Mouse (Mus musculus) midbrain, embryonic 11.5 days (tissue): ENCODE data around the gene Sult1e1. TPM values are rescaled to one million over a fixed set of nuclear protein-coding genes. Genes with fewer than 3 reads are reported as not detected.

Experiments used
- ATAC-seq: fragments of 200-750 bp; cut with Nextera tagmentation; 2 replicates; pipeline ENCODE4 v1.8.0; 2017; ENCODE audit warnings: moderate TSS enrichment, moderate library complexity; ENCODE audit not compliant: low FRiP score
- DNase-seq: peaks from one replicate; pipeline ENCODE4 v3.0.0; 2015; ENCODE audit warnings: low spot score; ENCODE audit errors: missing footprints
- H3K27ac ChIP-seq: fragments of 300-500 bp; sonication (generic); 2 replicates; pipeline ENCODE4 v1.5.1; 2014; ENCODE audit warnings: low read depth, low read length
- H3K27me3 ChIP-seq: fragments of 300-500 bp; sonication (generic); 2 replicates; pipeline ENCODE4 v1.6.1; 2014; ENCODE audit warnings: mild to moderate bottlenecking, low read length, moderate library complexity, mixed read lengths; ENCODE audit not compliant: control insufficient read depth, insufficient read depth
- H3K36me3 ChIP-seq: fragments of 300-500 bp; sonication (generic); 2 replicates; pipeline ENCODE4 v1.6.1; 2014; ENCODE audit warnings: mild to moderate bottlenecking, low read length, moderate library complexity, mixed read lengths; ENCODE audit not compliant: control insufficient read depth, insufficient read depth
- H3K4me1 ChIP-seq: fragments of 300-500 bp; sonication (generic); 2 replicates; pipeline ENCODE4 v1.6.1; 2014; ENCODE audit warnings: low read length; ENCODE audit not compliant: control insufficient read depth, insufficient read depth
- H3K4me2 ChIP-seq: fragments of 300-500 bp; sonication (generic); 2 replicates; pipeline ENCODE4 v1.6.1; 2014; ENCODE audit warnings: mild to moderate bottlenecking, moderate library complexity
- H3K4me3 ChIP-seq: fragments of 300-500 bp; sonication (generic); 2 replicates; pipeline ENCODE4 v1.5.1; 2014; ENCODE audit warnings: low read depth, low read length
- H3K9ac ChIP-seq: fragments of 300-500 bp; sonication (generic); 2 replicates; pipeline ENCODE4 v1.6.1; 2014; ENCODE audit warnings: low read length
- H3K9me3 ChIP-seq: fragments of 300-500 bp; sonication (generic); 2 replicates; pipeline ENCODE4 v1.6.1; 2016; ENCODE audit warnings: low read length; ENCODE audit not compliant: control insufficient read depth
- WGBS: fragments of 180-500 bp; shearing (Covaris S2); extraction: QIAGEN DNeasy Blood & Tissue Kit; methylation state at CpG from one replicate; pipeline ENCODE4 v1.1.7; 2014; 5-methylcytosine and 5-hydroxymethylcytosine counted together
- polyA plus RNA-seq: library from polyadenylated mRNA; unstranded; fragments of >200 nt; fragmentation: Nextera tagmentation; extraction: Ambion mirVana; gene quantifications from 2 replicates; pipeline ENCODE4 v1.2.1, GENCODE M21; 2014

Gene Sult1e1
- polyA plus RNA-seq, 1 experiment from 2014 or later: not detected

DNA sequence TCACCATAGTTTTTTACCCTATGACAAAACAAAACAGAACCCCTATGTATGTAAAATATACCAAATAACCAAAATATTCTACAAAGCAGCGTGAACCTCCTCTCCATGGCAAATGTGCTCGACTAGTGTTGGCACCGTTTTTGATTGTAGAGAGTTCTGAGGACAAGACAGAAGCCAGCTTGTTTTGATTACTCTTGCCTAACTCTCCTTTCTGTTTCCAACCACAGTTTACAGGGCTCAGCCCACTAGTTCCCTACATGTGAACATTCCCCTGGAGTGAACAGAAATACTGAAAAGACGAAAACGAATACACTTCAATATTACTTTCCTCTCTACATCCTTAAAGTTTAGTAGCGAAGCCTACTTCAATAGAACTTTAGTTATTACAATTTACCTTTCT is 18.6 kb downstream of the Sult1e1 start:
- Histone ChIP-seq H3K4me3 (no peak overlapping the region), H3K27me3 (no peaks in the 10 kb centered on the region), H3K4me1 (no peaks in the 10 kb centered on the region), H3K36me3 (no peaks in the 10 kb centered on the region), H3K9me3 (no peaks in the 10 kb centered on the region), H3K4me2 (no peak overlapping the region), H3K9ac (no peak overlapping the region), H3K27ac (no peak overlapping the region)
- 86% methylated on average over 6 of the region's 6 CpGs for WGBS
- no peak for ATAC-seq
- DNase-seq: no peak

DNA sequence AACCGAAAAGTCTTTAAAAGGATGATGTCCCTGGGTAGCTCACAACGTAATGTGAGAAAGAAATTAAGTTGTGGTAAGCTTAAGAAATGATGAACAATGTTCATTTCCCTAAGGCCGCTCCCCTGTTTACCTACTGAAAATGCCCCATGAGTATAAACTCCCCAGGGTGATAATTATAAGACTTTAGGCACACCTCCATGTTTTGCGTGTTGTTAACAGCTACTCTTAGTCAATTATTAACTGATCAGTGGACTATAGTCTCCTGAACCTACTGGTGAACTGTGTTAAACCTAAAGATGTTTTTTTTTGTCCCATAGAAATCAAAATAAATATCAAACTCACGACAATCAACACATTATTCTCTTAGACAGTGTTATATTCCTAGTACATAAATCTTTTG is 22.5 kb downstream of the Sult1e1 start, which contains the start of gene Sult1d1:
TSS of gene Sult1d1 (minus strand) at position 183 of the 400 bp plus-strand sequence.
- Histone ChIP-seq H3K4me2 (no peak within 1 kb of the TSS), H3K4me1 (no peaks in the 10 kb centered on the region), H3K27me3 (no peaks in the 10 kb centered on the region), H3K9ac (no peak within 1 kb of the TSS), H3K4me3 (no peak within 1 kb of the TSS), H3K36me3 (no peaks in the 10 kb centered on the region), H3K9me3 (no peaks in the 10 kb centered on the region), H3K27ac (no peak within 1 kb of the TSS)
- WGBS: 85% methylated on average over 5 of the region's 5 CpGs
- DNase-seq (no peak), ATAC-seq (no peak)

DNA sequence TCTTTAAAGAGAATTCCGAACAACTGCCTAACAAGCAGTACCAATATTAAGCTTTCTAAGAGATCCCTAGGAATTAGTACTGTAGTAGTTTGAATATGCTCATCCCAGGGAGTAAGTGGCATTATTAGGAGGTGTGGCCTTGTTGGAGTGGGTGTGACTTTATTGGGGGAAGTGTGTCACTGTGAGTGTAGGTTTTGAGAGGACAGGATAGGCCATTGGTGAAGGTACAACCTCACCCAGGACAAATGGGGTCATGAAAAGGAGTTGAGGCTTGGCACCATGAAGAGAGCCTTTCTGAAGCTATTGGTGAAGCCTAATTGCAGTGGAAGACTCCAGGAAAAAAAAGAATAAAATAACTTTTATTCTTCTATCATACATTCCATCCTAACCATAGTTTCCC is 24.1 kb downstream of the Sult1e1 start:
- Histone ChIP-seq H3K27ac (no peak overlapping the region), H3K4me1 (no peaks in the 10 kb centered on the region), H3K36me3 (no peaks in the 10 kb centered on the region), H3K9me3 (no peaks in the 10 kb centered on the region), H3K4me3 (no peak overlapping the region), H3K27me3 (no peaks in the 10 kb centered on the region), H3K9ac (no peak overlapping the region), H3K4me2 (no peak overlapping the region)
- DNase-seq: no peak
- no peak for ATAC-seq
- 87% methylated on average over 1 of the region's 1 CpGs for WGBS

DNA sequence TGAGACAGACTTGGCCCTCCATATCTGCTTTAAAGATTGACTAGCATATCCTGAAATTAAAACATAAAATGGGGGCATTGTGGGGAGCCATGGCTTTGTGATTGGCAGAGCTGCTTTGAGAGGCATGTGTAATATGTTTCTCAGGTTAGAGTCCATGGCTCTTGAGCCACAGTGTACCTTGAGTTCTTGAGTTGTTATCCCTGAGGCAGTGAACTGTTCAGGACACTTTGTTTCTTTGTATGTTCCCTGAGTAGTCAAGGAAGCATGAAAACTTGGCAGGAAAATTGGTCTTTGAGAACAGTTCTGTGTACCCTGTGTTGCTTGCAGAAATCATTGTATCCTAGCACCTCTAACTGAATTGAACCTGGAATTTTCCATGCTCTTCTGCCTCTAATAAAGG is 28.4 kb downstream of the Sult1e1 start:
- H3K4me2 ChIP-seq: no peak overlapping the region
- H3K27me3 ChIP-seq: no peaks in the 10 kb centered on the region
- H3K9ac ChIP-seq: no peak overlapping the region
- no peaks in the 10 kb centered on the region for H3K9me3 ChIP-seq
- DNase-seq (no peak), ATAC-seq (no peak)
- H3K27ac ChIP-seq: no peak overlapping the region
- no peak overlapping the region for H3K4me3 ChIP-seq
- no peaks in the 10 kb centered on the region for H3K4me1 ChIP-seq
- H3K36me3 ChIP-seq: no peaks in the 10 kb centered on the region

DNA sequence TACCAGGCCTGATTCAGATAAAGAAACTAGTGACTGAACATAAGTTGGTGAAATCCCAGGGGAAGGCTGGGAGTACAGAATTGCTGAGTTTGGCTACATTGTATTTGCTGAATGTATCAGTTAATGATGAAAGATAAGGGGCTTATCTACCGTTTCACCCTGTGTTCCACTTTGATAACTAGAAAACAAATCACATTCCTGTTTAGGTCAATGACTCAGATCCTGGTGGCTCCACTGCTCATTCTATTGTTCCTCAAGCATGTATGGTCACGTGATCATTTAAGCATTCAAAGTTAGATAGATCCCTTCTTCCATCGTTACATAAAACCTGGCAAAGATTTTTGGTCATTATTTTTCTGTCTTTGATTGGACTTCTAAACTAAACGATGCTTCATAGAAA is 28.9 kb downstream of the Sult1e1 start:
- ATAC-seq (no peak), DNase-seq (no peak)
- Histone ChIP-seq H3K27ac (no peak overlapping the region), H3K9ac (no peak overlapping the region), H3K36me3 (no peaks in the 10 kb centered on the region), H3K4me1 (no peaks in the 10 kb centered on the region), H3K4me2 (no peak overlapping the region), H3K27me3 (no peaks in the 10 kb centered on the region), H3K9me3 (no peaks in the 10 kb centered on the region), H3K4me3 (no peak overlapping the region)
- 82% methylated on average over 4 of the region's 4 CpGs for WGBS

DNA sequence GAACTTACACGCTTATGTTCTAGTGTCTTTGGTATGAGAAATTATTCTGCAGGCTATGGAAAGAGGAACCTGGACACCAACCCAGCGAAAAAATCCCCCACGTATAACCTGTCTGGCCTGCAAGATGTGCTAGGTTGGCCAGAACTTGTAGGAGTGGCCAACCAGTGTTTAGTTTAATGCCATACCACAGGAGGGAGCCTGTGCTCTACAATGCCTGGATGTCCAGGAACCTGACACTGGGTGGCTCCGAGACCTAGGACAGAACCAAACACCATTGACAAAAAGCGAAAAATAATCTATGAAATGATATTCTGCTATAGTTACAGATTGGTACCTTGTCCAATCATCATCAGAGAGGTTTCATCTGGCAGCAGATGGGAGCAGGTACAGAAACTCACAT is 31.2 kb downstream of the Sult1e1 start:
- no peak overlapping the region for H3K9ac ChIP-seq
- ATAC-seq: no peak
- H3K4me2 ChIP-seq: no peak overlapping the region
- DNase-seq: no peak
- H3K27me3 ChIP-seq: no peaks in the 10 kb centered on the region
- no peaks in the 10 kb centered on the region for H3K9me3 ChIP-seq
- no peaks in the 10 kb centered on the region for H3K36me3 ChIP-seq
- H3K4me3 ChIP-seq: no peak overlapping the region
- WGBS: 71% methylated on average over 5 of the region's 5 CpGs
- no peaks in the 10 kb centered on the region for H3K4me1 ChIP-seq
- H3K27ac ChIP-seq: no peak overlapping the region

DNA sequence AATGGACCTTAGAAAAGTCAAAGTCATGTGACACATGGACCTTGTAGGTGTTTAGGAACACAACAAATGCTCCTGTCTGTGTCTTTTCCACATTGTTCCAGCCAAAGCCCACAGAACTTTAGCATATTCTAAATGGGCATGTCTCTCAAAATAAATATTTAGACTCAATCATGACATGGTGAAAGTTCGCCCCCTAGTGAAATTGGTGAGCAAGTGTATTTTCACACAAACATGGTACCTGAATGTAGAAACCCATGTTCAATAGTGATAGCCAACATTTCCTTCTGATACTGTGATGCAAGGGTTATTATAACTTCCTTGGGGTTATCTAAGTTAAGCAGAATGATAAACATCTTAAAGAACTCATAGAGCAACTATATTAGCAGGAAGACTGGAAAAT is 40.5 kb downstream of the Sult1e1 start:
- Histone ChIP-seq H3K27me3 (no peaks in the 10 kb centered on the region), H3K36me3 (no peaks in the 10 kb centered on the region), H3K4me3 (no peak overlapping the region), H3K9me3 (no peaks in the 10 kb centered on the region), H3K9ac (no peak overlapping the region), H3K4me1 (no peaks in the 10 kb centered on the region), H3K4me2 (no peak overlapping the region), H3K27ac (no peak overlapping the region)
- no peak for ATAC-seq
- DNase-seq: no peak
- 27% methylated on average over 1 of the region's 1 CpGs for WGBS

DNA sequence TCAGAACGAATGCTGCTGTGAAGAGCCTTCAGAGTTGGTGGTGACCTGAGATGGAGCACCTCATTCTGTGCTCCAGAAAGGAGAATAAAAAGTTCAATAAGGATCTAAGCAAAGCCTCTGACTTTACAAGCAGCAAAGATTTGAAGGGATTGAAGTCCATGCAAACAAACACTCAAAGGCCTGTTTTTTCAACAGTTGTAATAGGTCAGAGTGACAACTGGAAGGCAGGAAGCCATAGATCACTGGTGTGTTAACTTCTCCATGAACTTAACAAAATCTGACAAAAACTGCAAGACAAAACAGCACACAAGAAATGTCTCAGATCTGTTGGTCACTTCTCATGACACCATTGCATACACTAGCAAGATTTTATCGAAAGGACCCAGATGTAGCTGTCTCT is 53.3 kb downstream of the Sult1e1 start, which contains the start of gene Sult1b1:
TSS of gene Sult1b1 (minus strand) at position 85 of the 400 bp plus-strand sequence.
- no peak within 1 kb of the TSS for H3K27ac ChIP-seq
- no peaks in the 10 kb centered on the region for H3K9me3 ChIP-seq
- H3K36me3 ChIP-seq: no peaks in the 10 kb centered on the region
- WGBS: 88% methylated on average over 2 of the region's 2 CpGs
- no peak for ATAC-seq
- H3K27me3 ChIP-seq: no peaks in the 10 kb centered on the region
- H3K4me1 ChIP-seq: no peaks in the 10 kb centered on the region
- no peak for DNase-seq
- H3K9ac ChIP-seq: no peak within 1 kb of the TSS
- H3K4me2 ChIP-seq: no peak within 1 kb of the TSS
- no peak within 1 kb of the TSS for H3K4me3 ChIP-seq

DNA sequence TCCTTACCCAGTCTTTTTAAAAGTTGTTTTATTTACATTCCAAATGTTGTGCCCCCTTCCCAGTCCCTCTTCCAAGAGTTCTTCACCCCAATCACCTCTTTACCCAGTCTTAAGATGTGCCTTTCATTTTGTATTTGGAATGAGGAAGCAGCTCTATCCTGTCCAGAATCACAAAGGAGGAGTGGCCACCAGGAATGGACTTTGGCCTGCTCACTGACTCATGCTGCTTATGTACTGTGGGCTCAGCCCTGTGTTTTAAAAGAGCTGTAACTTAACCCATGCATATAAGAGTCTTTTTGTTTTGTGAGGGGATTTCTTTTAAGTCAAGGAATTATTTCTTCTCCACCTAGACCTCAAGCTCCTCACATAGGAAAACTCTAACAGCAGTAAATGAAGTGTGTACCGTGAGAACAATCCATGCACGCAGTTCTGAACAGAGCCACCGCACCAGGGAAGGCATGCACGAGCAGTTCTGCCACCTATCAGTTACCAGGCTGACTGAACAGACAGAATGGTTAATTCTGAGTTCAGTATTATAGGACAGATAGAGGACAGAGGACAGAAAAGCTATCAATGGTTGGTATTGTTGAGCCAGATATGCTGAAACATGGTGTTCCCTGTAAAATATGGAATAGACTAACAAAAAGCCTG is 55.3 kb downstream of the Sult1e1 start:
- H3K9ac ChIP-seq: no peak overlapping the region
- H3K4me3 ChIP-seq: no peak overlapping the region
- 53% methylated on average over 4 of the region's 4 CpGs for WGBS
- no peaks in the 10 kb centered on the region for H3K27me3 ChIP-seq
- no peaks in the 10 kb centered on the region for H3K9me3 ChIP-seq
- ATAC-seq (no peak), DNase-seq (no peak)
- H3K27ac ChIP-seq: no peak overlapping the region
- no peaks in the 10 kb centered on the region for H3K36me3 ChIP-seq
- no peak overlapping the region for H3K4me2 ChIP-seq
- H3K4me1 ChIP-seq: no peaks in the 10 kb centered on the region
